Mouse (Mus musculus): ENCODE results near the gene Ermap.

The Ermap gene

DNA sequence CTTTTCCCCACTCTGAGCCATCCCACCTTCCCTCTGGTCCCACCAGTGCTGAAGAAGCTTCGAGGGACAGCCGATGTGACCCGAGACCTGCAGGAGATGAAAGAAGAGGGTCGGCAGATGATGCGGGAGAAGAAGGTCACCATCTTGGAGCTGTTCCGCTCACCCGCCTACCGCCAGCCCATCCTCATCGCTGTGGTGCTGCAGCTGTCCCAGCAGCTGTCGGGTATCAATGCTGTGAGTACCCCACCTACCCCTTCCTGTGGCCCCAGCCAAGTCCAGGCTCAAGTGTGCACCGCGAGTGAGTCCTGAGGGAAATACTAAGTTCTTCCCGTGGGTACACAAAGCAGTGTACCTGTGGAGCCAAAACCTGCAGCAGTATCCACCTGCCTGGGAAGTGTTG, 56.5 kb downstream of the Ermap start:
- no peak for DNase-seq

DNA sequence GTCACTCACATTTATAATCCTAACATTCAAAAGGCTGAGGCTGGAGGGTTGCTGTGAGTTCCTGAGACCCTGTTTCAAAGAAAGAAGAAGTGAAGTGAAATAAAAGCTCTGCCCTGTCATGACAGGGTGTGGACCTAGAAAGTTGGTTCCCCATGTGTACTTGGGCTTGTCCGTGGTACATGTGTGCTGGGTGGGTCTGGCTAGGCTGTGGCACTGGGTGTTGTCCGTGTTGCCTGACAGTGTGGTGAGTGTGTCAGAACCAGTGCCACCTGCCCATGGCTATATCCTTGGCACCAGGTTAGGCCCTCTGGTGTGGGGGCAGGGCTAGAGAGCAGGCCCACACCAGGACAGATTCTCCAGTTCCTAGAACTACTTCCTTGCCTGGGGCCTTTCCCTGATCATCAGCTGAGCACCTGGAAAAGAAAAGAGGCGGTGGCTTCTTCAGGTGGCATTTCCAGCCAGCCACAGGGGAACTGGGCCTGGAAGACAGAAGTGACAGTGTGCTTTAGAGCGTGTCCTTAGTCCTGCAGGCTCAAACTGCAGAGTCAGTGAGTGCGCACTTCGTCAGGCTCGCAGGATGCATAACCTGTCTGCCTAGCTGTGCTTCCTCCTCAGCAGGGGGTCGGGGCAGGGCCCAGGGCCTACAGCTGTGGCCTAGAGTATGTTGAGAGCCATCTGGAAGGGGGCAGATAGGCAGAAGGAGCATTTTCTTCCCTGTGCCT, 58.5 kb downstream of the Ermap start:
- DNase-seq = no peak

DNA sequence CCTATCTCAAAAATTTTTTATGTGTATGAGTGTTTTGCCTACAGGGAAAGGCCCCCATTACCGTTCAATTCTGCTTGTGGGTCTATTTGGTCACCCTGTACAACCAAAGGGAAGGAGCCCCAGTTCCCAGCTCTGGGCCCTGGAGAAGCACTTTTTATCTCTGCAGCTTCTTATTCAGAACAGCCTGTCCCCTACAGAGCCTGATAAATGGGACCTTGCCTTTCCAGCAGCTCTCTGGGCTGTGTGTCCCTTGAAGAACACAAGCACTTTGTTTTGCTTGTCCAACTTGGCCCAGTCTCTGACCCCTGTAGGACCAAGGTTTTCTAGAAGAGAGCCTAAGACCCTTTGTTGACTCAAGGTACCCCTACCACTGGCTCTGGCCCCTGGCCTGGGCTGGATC, 60.7 kb downstream of the Ermap start:
- DNase-seq = no peak

DNA sequence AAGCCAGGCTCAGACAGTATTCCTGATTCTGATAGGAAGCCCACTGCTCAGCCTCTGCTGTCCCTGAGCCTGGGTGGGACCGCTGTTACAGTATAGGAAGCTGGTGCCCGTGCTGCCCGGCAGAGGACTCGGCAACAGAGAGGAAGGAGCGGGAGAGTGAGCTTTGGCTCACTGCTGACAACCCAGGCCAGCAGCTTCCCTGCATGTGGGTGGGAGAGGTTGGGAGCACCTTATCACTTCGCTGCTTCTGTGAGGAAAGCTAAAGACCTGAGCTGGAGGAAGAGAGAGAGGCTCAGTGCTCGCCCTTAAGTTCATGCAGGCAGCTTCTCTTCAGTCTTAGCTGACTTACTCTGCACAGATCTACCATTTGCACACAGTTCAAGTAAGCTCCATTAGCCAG, 61.3 kb downstream of the Ermap start:
- DNase-seq = no peak

DNA sequence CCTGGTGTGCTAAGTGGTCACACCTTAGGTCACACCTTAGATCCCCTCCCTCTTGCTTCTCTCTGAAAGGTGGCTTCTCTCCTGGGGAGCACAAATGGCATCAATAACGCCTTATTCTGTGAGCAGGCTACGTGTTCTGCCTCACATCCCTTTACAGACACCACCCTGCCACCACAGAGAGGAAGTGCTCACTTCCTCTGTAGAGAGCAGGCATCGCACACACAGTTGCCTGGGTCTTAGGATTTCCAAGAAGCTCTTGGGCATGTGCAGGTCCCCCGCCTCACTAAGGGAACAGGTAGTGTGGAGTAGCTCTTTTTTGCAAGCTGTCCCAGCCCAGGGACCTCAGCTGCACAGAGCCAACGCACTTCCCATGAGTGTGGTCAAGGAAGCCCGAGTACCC, 62.6 kb downstream of the Ermap start:
- no peak for DNase-seq

DNA sequence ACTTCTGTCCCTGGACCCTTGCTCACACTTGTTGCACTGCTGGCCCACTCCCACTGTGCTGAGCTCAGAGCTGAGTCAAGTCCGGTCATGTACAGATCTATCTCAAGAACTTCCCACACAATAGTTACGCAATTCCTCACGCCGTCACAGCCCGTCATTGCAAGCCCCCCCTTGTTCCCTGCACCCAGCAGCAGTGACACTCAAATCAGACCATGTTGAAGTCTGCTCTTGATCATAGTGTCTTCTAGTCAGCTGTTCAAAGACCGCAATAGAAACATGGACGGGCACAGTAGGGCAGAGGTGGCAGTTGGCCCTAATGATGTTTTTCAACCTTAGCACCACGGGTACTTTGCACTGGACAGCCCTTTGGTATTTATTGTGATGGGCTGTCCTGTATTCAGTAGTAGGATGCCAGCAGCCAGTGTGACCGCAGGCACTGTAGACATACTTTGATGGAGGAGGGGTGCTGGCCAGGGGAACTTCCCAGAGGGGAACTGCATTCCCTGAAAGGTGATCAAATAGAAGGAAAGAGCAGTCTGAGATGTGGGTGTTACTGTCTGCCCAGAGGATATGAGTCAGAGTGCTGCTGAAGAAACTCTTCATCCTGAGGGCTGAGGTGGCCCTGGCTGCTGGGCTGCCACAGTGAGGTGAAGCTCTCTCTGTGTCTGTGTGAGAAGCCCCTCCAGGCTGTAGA, 64.1 kb downstream of the Ermap start:
- no peak for DNase-seq
